ENCODE assay signal across 9 mouse cellular contexts in the genomic region with DNA sequence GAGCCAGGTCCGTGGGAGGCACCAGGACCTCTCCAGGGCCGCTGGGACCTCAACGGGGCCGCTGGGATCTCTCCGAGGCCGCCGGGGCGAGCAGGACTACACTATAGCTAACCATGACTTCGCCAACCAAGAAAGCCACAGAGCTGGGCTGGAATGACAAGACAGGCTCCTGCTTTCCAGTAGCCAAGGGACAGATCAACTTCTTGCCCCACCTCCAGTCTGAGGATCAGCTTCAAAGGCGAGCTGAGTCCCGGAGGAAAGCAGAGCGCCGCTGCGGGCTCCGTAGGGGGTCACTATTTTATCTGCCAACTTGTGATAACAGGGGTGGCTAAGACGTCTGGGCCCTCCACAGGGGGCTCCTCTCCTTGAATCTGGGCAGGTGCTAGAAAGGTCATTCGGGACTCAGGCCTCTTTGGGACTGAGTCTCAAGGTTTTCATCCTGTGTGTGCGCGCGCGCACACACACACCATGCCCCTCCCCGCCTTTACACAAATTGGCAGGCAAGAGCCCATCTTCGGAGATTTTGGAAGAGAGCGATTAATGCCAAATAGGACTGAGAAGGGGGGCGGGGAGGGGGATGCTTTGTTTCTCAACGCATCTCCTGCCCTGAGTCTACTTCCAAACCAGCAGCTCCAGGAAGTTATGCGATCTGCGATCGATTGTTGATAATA. TPM values are rescaled to one million over a fixed set of nuclear protein-coding genes. Genes with fewer than 3 reads are reported as not detected.
DNase-seq lines count a peak whose midpoint lies in the region; ATAC-seq and TF ChIP-seq lines count a peak whose summit lies in the region.
"Had no signal": no experiment of that assay in that cellular context is flagged by ENCODE, and none has a peak within 500 bp of the region (broad histone marks: within the 10 kb centered on the region; RNA-seq: fewer than 3 reads in every experiment).

No protein-coding gene starts in this region.

- WGBS in forebrain, embryonic 14.5 days: under 1% methylated on average over 29 of the region's 29 CpGs
- WGBS in liver, embryonic 14.5 days (ENCODE audit: insufficient replicate concordance): under 1% methylated on average over 29 of the region's 29 CpGs

- H3K4me2 ChIP-seq in forebrain, embryonic 14.5 days (ENCODE audit: low read length): peak overlapping the region; percentile 23
- H3K4me2 ChIP-seq in liver, embryonic 14.5 days (ENCODE audit: low read depth): peak overlapping the region; percentile 28; the same call in 1 of the 2 replicates

- H3K9ac ChIP-seq in forebrain, embryonic 14.5 days (ENCODE audit: low read length): no peak overlapping the region
- no peak overlapping the region for H3K9ac ChIP-seq in liver, embryonic 14.5 days (replicated peaks)

- TF ChIP-seq POLR2A in testis, adult 2 months (IDR thresholded peaks at IDR 0.05; ENCODE audit: control insufficient read depth, low read depth, low read length): no peak

- H3K27me3 ChIP-seq in testis, adult 2 months (ENCODE audit: control insufficient read depth, insufficient read depth, low read length): peaks cover 3% of the 10 kb centered on the region; the same call in 1 of the 2 replicates
- H3K27me3 ChIP-seq in forebrain, embryonic 14.5 days (replicated peaks; ENCODE audit: control insufficient read depth, insufficient read depth, low read length): peaks cover 68% of the 10 kb centered on the region
- peaks cover 70% of the 10 kb centered on the region for H3K27me3 ChIP-seq in liver, embryonic 14.5 days (ENCODE audit: control insufficient read depth, insufficient read depth, low read length)

- TF ChIP-seq CTCF in testis, adult 2 months (IDR thresholded peaks at IDR 0.05; ENCODE audit: control insufficient read depth, insufficient read depth, insufficient replicate concordance, low read depth, low read length): no peak
- TF ChIP-seq CTCF in liver, embryonic 14.5 days (IDR thresholded peaks at IDR 0.05; ENCODE audit: low read depth): no peak

- H3K4me1 ChIP-seq in testis, adult 2 months (ENCODE audit: control insufficient read depth, insufficient read depth, low read length): peaks cover 19% of the 10 kb centered on the region
- peaks cover 10% of the 10 kb centered on the region for H3K4me1 ChIP-seq in forebrain, embryonic 14.5 days (ENCODE audit: control insufficient read depth, insufficient read depth, low read length)
- H3K4me1 ChIP-seq in liver, embryonic 14.5 days (replicated peaks; ENCODE audit: control insufficient read depth in 2 of 2, insufficient read depth in 2 of 2, low read length in 1 of 2): no peaks in the 10 kb centered on the region; a peak in 1 of 4 replicates

- no peak for DNase-seq in testis, postnatal 10 days (ENCODE audit: low spot score)
- no peak for DNase-seq in forebrain, embryonic 14.5 days (ENCODE audit: low spot score)
- no peak for DNase-seq in liver, embryonic 14.5 days (ENCODE audit: low read depth in 3 of 3, low spot score in 3 of 3)
- DNase-seq in thymus, postnatal 25 days: no peak
- DNase-seq in cerebellum, adult 11-12 months: no peak
- DNase-seq in thymus, postnatal 10 days (ENCODE audit: low spot score in 2 of 2): no peak

- no peak overlapping the region for H3K27ac ChIP-seq in testis, adult 2 months (ENCODE audit: control insufficient read depth, insufficient read depth, low read depth, low read length)
- no peak overlapping the region for H3K27ac ChIP-seq in forebrain, embryonic 14.5 days (ENCODE audit: low read depth, low read length)
- no peak overlapping the region for H3K27ac ChIP-seq in liver, embryonic 14.5 days

- H3K9me3 ChIP-seq in forebrain, embryonic 14.5 days (replicated peaks; ENCODE audit: control insufficient read depth, low read length): no peaks in the 10 kb centered on the region
- H3K9me3 ChIP-seq in liver, embryonic 14.5 days (ENCODE audit: control insufficient read depth, low read length): no peaks in the 10 kb centered on the region

- ATAC-seq in forebrain, embryonic 14.5 days: no peak
- ATAC-seq in liver, embryonic 14.5 days (ENCODE audit: insufficient read depth): no peak

- no peaks in the 10 kb centered on the region for H3K36me3 ChIP-seq in testis, adult 2 months (ENCODE audit: control insufficient read depth, insufficient read depth, low read length)
- no peaks in the 10 kb centered on the region for H3K36me3 ChIP-seq in forebrain, embryonic 14.5 days (ENCODE audit: control insufficient read depth, insufficient read depth, low read length)
- H3K36me3 ChIP-seq in liver, embryonic 14.5 days (replicated peaks; ENCODE audit: control insufficient read depth, insufficient read depth, low read depth): no peaks in the 10 kb centered on the region

- H3K4me3 ChIP-seq in testis, adult 2 months (ENCODE audit: control insufficient read depth, low read depth, low read length): peak overlapping the region; percentile 14; the same call in 1 of the 2 replicates
- H3K4me3 ChIP-seq in forebrain, embryonic 14.5 days (ENCODE audit: low read depth, low read length): no peak overlapping the region
- no peak overlapping the region for H3K4me3 ChIP-seq in liver, embryonic 14.5 days (ENCODE audit: insufficient read depth in 1 of 2, low read depth in 2 of 2, low read length in 2 of 2)
- H3K4me3 ChIP-seq: erythroblast, embryonic 14.5 days had no signal

- no peak for TF ChIP-seq EP300 in liver, embryonic 14.5 days (IDR thresholded peaks at IDR 0.05; ENCODE audit: low read depth)

RNA-seq across cellular contexts. Expression of gene Rsrc1, which starts 10.4 kb away (rescaled TPM):
- polyA plus RNA-seq in testis, adult 2 months (2012; rRNA removed): 14.3 and 14.9 TPM in 2 replicates
- 30.6 and 31.9 TPM in 2 replicates for polyA plus RNA-seq in forebrain, embryonic 14.5 days (2014; fragmentation: Nextera tagmentation; extraction: Ambion mirVana)
- 1.8 and 3.1 TPM in 2 replicates for polyA plus RNA-seq in liver, embryonic 14.5 days (2012; rRNA removed)
- 8.7 and 9.5 TPM in 2 replicates for polyA plus RNA-seq in liver, embryonic 14.5 days (2014; fragmentation: Nextera tagmentation; extraction: Ambion mirVana)

RNA-seq across cellular contexts. Expression of gene Shox2, which starts 10.8 kb away (rescaled TPM):
- 0.09 and 0.10 TPM in 2 replicates for polyA plus RNA-seq in testis, adult 2 months (2012; rRNA removed)
- polyA plus RNA-seq in forebrain, embryonic 14.5 days (2014; fragmentation: Nextera tagmentation; extraction: Ambion mirVana): 5.2 and 6.8 TPM in 2 replicates
- 0.06 and 0.15 TPM in 2 replicates for polyA plus RNA-seq in liver, embryonic 14.5 days (2012; rRNA removed)
- 0.05 TPM in 1 of 2 replicates, not detected in the other for polyA plus RNA-seq in liver, embryonic 14.5 days (2014; fragmentation: Nextera tagmentation; extraction: Ambion mirVana)
- polyA plus RNA-seq: erythroblast, embryonic 14.5 days; large intestine, adult 2 months had no signal
